Mouse (Mus musculus): Measurements from ENCODE around the gene Gm2022.
"Not testable (repeated sequence)": the region's sequence is repeated elsewhere in the genome, so short reads cannot be mapped to it uniquely, and the experiment has no call there.

Gm2022 gene

DNA sequence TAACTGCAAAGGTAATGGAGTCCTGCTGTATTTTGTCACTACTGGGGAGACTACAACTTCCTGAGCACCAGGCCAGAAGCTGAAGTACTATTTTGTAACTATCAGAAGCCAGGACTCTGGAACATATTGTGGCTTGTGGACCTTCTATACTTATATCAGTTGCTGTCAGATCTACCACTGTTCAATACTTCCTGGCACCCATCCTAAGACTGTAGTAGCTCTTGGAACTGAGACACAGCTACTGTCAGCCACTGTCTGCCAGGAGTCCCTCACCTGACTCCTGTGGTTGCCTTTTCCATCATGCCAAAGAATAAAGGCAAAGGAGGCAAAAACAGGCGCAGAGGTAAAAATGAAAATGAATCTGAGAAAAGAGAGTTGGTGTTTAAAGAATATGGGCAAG, at the start of gene Gm2022:
Gene Gm2022, plus strand, starts transcription at position 301 of the 400 bp plus-strand sequence.
- DNase-seq (ENCODE audit: low spot score in 2 of 2), result not testable (repeated sequence)

DNA sequence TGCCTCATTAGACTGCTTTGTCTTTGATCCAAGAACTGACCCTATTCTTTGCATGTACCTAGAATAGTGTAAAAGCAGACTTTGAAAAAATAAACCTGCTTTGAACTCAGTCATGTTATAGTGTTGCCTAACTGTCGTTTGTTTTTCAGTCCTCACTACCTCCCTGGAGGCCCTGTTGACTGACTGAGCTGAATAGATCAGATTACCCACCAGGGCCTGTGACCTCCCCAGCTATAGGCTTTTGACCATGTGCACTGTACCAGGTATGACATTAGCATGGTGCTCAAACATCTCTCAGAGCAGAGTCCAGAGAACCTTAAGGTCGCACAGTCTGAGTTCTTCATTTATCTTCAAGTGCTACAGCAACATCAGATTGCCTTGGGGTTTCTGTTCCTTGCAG, 44.5 kb upstream of the Gm2022 start:
- DNase-seq (ENCODE audit: low spot score in 2 of 2), result not testable (repeated sequence)

DNA sequence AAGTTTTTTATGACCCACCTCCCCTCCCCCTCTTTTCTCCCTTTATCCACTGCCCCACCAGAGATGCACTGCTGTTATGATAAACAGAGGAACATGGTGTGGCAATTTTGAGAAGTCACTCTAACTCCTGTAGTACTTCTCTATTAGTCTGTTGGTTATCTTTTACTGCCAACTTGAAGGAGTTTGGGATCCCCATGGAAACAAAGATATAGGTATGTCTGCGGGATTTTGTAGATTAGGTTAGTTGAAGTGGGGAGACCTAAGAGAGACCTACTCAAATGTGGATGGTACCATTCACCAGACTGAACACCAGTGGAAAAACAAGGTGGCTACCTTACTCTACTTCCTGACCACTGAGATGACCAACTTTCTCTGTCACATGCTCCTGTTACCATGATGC, 39.1 kb upstream of the Gm2022 start:
- not testable (repeated sequence) for DNase-seq (ENCODE audit: low spot score in 2 of 2)

- not testable (repeated sequence) for DNase-seq (ENCODE audit: low spot score in 2 of 2)
These were observed 33.2 kb upstream of the Gm2022 start for GRCm38 (mm10) chr12:87861740-87862692.

GRCm38 (mm10) chr12:87863638-87864037, 31.5 kb upstream of the Gm2022 start:
- not testable (repeated sequence) for DNase-seq (ENCODE audit: low spot score in 2 of 2)

DNA sequence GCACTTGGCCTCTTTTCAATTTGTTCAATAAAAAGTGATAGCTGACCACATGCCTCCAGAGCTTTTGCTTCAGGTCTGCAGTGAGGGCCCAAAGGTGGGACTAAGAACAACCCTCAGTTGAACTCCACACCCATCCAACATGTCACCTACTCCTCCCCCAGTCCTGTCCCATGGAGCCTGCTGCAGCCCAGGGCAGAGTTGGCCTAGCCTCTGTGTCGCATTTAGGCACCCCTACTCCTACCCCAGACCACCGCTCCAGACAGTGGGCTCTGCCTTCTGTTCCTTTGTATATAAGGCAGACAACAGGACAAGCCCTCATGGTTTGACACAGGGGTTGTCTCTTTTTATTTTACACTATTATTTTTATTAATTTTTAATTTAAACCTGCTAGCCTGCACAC, 31.1 kb upstream of the Gm2022 start:
- DNase-seq (ENCODE audit: low spot score in 2 of 2), result not testable (repeated sequence)

GRCm38 (mm10) chr12:87873772-87874171, 21.4 kb upstream of the Gm2022 start, which contains the start of gene Gm2016:
Gm2016 (plus strand) TSS chr12:87874072.
- DNase-seq (ENCODE audit: low spot score in 2 of 2), result not testable (repeated sequence)

DNA sequence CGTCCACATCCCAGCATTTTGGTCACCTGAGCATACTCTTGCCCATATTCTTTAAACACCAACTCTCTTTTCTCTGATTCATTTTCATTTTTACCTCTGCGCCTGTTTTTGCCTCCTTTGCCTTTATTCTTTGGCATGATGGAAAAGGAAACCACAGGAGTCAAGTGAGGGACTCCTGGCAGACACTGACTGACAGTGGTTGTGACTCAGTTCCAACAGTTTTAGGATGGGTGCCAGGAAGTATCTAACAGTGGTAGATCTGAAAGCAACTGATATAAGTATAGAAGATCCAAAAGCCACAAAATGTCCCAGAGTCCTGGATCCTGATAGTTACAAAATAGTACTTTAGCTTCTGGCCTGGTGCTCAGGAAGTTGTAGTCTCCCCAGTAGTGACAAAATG, 24.6 kb downstream of the Gm2022 start, which contains the start of gene Gm2035:
Gene Gm2035, minus strand, starts transcription at position 137 of the 400 bp plus-strand sequence.
- DNase-seq (ENCODE audit: low spot score in 2 of 2), result not testable (repeated sequence)
